In genomic region chr13:44772816-44773215, GRCm38 (mm10) we compare ENCODE assay signal across 26 mouse cellular contexts. TPM values are rescaled to one million over a fixed set of nuclear protein-coding genes. Genes with fewer than 3 reads are reported as not detected.
DNase-seq lines count a peak whose midpoint lies in the region; ATAC-seq lines count a peak whose summit lies in the region.
"Had no signal": no experiment of that assay in that cellular context is flagged by ENCODE, and none has a peak within 500 bp of the region (broad histone marks: within the 10 kb centered on the region; RNA-seq: fewer than 3 reads in every experiment).

No protein-coding gene starts in this region.

- H3K4me3 ChIP-seq in heart, embryonic 10.5 days, result no peak overlapping the region
- no peak overlapping the region for H3K4me3 ChIP-seq in limb, embryonic 10.5 days
- H3K4me3 ChIP-seq: embryonic facial prominence, embryonic 13.5 days; embryonic facial prominence, embryonic 15.5 days; forebrain, embryonic 10.5 days; forebrain, embryonic 12.5 days had no signal

- H3K27me3 ChIP-seq in heart, embryonic 10.5 days (ENCODE audit: insufficient read depth, poor library complexity, severe bottlenecking), result no peaks in the 10 kb centered on the region
- no peaks in the 10 kb centered on the region for H3K27me3 ChIP-seq in limb, embryonic 10.5 days (ENCODE audit: low read depth, poor library complexity, severe bottlenecking)
- H3K27me3 ChIP-seq: CH12.LX; embryonic facial prominence, embryonic 13.5 days; embryonic facial prominence, embryonic 15.5 days; forebrain, embryonic 12.5 days had no signal

- peaks cover 9% of the 10 kb centered on the region; the same call in 1 of the 2 replicates for H3K36me3 ChIP-seq in heart, embryonic 10.5 days
- peaks cover 23% of the 10 kb centered on the region for H3K36me3 ChIP-seq in limb, embryonic 10.5 days
- H3K36me3 ChIP-seq: embryonic facial prominence, embryonic 13.5 days; embryonic facial prominence, embryonic 15.5 days; forebrain, embryonic 12.5 days had no signal

- H3K9me3 ChIP-seq in heart, embryonic 10.5 days, result no peaks in the 10 kb centered on the region
- no peaks in the 10 kb centered on the region for H3K9me3 ChIP-seq in limb, embryonic 10.5 days (replicated peaks)
- H3K9me3 ChIP-seq: embryonic facial prominence, embryonic 13.5 days; embryonic facial prominence, embryonic 15.5 days; forebrain, embryonic 10.5 days; forebrain, embryonic 12.5 days; G1E had no signal

- H3K27ac ChIP-seq in heart, embryonic 10.5 days, result no peak overlapping the region
- H3K27ac ChIP-seq in limb, embryonic 10.5 days, result no peak overlapping the region
- H3K27ac ChIP-seq: embryonic facial prominence, embryonic 13.5 days; embryonic facial prominence, embryonic 15.5 days; forebrain, embryonic 10.5 days; forebrain, embryonic 12.5 days had no signal

- WGBS in heart, embryonic 10.5 days, result 94% methylated on average over 3 of the region's 3 CpGs
- WGBS in limb, embryonic 10.5 days, result 93% methylated on average over 3 of the region's 3 CpGs

- ATAC-seq in erythroblast, adult 5-6 weeks (replicated peaks; ENCODE audit: low FRiP score, poor library complexity, severe bottlenecking), result no peak
- ATAC-seq: CD4-positive, CD25-positive, alpha-beta regulatory T cell, adult 4 months; forebrain, embryonic 14.5 days; forebrain, embryonic 16.5 days had no signal

- peaks cover 8% of the 10 kb centered on the region; the same call in 1 of the 2 replicates for H3K4me1 ChIP-seq in heart, embryonic 10.5 days
- H3K4me1 ChIP-seq in limb, embryonic 10.5 days, result peaks cover 12% of the 10 kb centered on the region; the same call in 1 of the 2 replicates

- DNase-seq in heart, adult 11 months, result peak; percentile 39
- DNase-seq in heart, embryonic 10.5 days (ENCODE audit: low spot score), result no peak
- peak; percentile 37 to 39 for DNase-seq in thymus, postnatal 10 days (ENCODE audit: low spot score in 2 of 2)
- peak; percentile 48 for DNase-seq in thymus, postnatal 25 days
- peak; percentile 44 for DNase-seq in thymus, postnatal 4 days
- no peak for DNase-seq in limb, embryonic 10.5 days (ENCODE audit: low spot score)
- no peak for DNase-seq in cerebellum, adult 8-10 months
- DNase-seq: adrenal gland, adult 2 months; adrenal gland, postnatal 10 days; adrenal gland, postnatal 25 days; B cell, adult 2 months; cerebellum, adult 11 months; cerebellum, adult 18-20 months; cerebellum, adult 9-10 months; cerebellum, postnatal 10 days; cerebellum, postnatal 25 days had no signal

RNA-seq across cellular contexts. Expression of gene Jarid2, which starts 43.5 kb away (rescaled TPM):
- 37.0 and 39.8 TPM in 2 replicates for polyA plus RNA-seq in heart, embryonic 10.5 days (2016; fragmentation: Nextera tagmentation; extraction: Ambion mirVana)
- 48.4 and 56.6 TPM in 2 replicates for polyA plus RNA-seq in limb, embryonic 10.5 days (2016; fragmentation: Nextera tagmentation; extraction: Ambion mirVana)
- total RNA-seq in erythroblast, adult 5-6 weeks (2015; ENCODE audit: low replicate concordance), result 10.4 and 25.9 TPM in 2 replicates
- 10.1 and 10.9 TPM in 2 replicates for total RNA-seq in erythroblast, adult 5-6 weeks (2017; ENCODE audit: low replicate concordance)

Comparison
In these comparisons a context has a peak if more than half of its experiments do, and no peak if none do; other contexts are left out.
1. DNase-seq: peak in heart, adult 11 months (single experiment), thymus, postnatal 10 days (2 of 2), thymus, postnatal 25 days (single experiment) and thymus, postnatal 4 days (single experiment); none in heart, embryonic 10.5 days (single experiment), limb, embryonic 10.5 days (single experiment) and cerebellum, adult 8-10 months (single experiment).